Mouse (Mus musculus) megakaryocyte progenitor cell, adult 5-6 weeks (primary cell): Measurements from ENCODE around the gene H3f3a. TPM values are rescaled to one million over a fixed set of nuclear protein-coding genes. Genes with fewer than 3 reads are reported as not detected.

Source experiments
- ATAC-seq: replicated peaks from 2 replicates; pipeline ENCODE4 v1.8.0; 2016; ENCODE audit warnings: mild to moderate bottlenecking, moderate TSS enrichment, inconsistent platforms; ENCODE audit not compliant: poor library complexity
- total RNA-seq, 2 experiments: library from RNA; stranded (forward) in 1 of 2; stranded (reverse) in 1 of 2; fragments of 157-497, 149-512 nt in 1 of 2; fragments of 200-1000 nt in 1 of 2; gene quantifications; 2 replicates each; pipeline versions ENCODE4 v1.2.3 to v1.2.4; 2015 to 2017

H3f3a gene
- total RNA-seq, 2 experiments from 2014 or later: 1,724 to 1,870 TPM

- peak; percentile 74 for ATAC-seq
Measured at GRCm38 (mm10) chr1:180763828-180764227, 49.9 kb downstream of the H3f3a start.

DNA sequence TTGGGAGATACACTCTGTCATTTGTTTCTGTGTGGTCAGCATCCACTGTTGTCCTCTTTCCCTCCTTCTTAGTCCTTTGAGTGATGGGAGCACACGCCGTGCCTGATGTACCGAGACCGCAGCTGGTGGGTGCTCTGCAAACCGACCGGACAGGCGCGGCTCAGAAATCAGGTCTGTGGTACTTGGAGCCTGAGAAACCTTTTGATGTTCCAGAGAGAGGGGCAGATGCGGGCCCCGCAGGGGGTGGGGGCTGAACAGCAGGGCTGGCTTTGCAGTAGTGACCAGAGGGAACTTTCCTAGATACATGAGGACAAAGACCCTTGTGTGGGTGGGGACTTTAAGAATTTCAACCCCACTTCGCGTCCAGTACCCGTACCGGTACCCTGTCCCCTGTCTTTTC lies 50.4 kb downstream of the H3f3a start:
- no peak for ATAC-seq

- peak; percentile 45 for ATAC-seq
Measured at GRCm38 (mm10) chr1:180762679-180763078, 51.1 kb downstream of the H3f3a start.

DNA sequence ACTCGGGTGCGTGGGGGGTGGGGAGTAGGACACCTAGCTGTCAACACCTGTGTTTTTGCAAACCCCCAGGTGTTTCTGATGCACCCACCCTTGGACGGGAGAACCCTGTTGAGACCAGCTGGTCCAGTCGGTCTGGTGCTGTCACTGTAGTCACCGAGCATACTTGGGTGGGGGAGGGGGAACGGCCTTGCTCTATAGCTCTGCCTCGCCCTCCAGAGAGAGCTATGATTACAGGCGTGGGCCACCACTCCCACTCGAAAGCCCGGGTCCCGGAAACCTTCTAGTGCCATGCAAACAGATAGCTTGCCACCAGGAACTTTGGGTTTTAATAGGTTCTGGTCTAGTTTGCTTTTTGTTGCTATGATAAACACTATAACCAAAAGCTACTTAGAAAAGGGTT lies 51.6 kb downstream of the H3f3a start:
- ATAC-seq: no peak

DNA sequence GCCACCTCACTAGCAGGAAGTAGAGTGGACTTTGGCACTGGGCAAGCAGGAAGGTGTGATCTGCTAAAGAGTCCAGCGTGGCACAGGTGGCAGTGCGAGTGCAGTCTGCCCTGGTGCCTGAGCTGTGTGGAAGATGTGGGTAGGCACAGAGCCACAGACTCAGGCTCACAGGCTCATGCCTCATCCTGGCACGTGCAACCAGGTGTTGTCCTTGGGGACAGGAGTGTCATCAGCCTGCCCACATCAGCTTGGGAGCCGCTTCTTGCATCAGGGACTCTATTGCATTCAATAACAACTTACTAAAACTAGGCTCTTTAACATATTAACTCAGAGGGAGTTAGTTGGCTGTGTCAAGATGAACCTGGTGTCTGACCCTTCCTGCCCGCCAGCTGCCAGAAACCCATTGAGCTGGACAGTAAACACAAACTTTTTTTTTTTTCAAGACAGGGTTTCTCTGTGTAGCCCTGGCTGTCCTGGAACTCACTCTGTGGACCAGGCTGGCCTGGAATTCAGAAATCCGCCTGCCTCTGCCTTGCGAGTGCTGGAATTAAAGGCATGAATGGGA lies 55.7 kb downstream of the H3f3a start:
- ATAC-seq: no peak

DNA sequence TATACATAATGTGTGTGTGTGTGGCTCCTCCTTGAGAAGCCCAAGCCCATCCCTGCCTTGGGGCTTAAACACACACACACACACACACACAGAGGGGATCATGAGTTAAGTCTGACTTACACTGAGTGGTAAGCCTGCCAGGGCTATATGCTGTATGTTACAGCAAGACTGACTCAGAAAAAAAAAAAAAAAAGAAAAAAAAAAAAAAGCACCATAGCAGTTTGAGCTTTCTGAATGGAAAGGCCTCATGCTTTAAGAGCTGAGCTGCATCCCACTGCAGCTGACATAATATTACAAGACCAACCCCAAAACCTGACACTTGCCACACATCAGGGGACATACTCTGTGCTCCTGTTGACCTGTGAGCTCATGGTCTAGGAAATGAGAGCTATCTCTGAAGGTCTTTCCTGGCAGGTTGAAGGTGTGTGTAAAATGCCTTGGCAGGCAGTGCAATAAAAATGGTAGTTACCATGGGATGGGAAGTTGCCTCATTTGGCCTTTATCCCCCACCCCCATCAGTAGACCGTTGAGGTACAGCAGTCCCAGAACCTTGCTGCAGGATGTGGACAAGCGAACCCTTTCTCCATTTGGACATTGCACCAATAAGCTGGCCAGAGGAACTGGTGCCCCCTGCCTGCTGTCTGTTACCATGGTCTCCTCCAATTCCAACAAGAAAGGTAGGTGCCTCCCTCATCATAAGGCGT lies 56.3 kb downstream of the H3f3a start:
- peak; percentile 56 for ATAC-seq

DNA sequence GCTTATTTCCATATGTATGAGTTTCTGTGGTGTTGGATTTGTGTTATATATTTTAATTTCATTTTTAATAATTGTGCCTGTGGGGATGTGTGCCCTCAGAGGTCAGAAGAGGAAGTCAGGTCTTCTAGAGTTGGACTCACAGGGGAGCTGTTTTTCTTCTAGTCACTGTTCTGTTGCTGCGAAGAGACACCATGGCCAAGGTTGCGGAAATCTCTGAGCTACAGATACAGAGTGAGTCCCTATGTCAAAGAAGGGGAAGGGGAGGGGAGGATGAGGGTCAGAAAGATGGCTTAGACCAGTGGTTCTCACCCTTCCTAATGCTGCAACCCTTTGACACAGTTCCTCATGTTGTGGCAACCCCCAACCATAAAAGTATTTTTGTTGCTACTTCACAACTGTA lies 57.0 kb downstream of the H3f3a start:
- 0 out of 2 replicates have a peak, but pooled peaks have one; percentile 18 for ATAC-seq

- ATAC-seq: no peak
Measured at GRCm38 (mm10) chr1:180754376-180754775, 59.4 kb downstream of the H3f3a start.

- ATAC-seq: no peak
Measured at GRCm38 (mm10) chr1:180752115-180752514, 61.6 kb downstream of the H3f3a start.

Other genes starting within 250 kb of the H3f3a start
- 70.0 and 71.1 TPM in 2 replicates for gene Parp1, start 245.0 kb downstream of the H3f3a start, total RNA-seq (2015)
- 194 and 197 TPM in 2 replicates for gene Parp1, start 245.0 kb downstream of the H3f3a start, total RNA-seq (2017)
- gene Lin9, start 172.8 kb downstream of the H3f3a start, total RNA-seq (2015): 26.6 and 31.1 TPM in 2 replicates
- 31.4 and 41.9 TPM in 2 replicates for gene Lin9, start 172.8 kb downstream of the H3f3a start, total RNA-seq (2017)
- gene Mixl1, start 116.9 kb downstream of the H3f3a start, total RNA-seq (2015): not detected in 2 replicates
- gene Mixl1, start 116.9 kb downstream of the H3f3a start, total RNA-seq (2017): not detected in 2 replicates
- gene Acbd3, start 87.9 kb downstream of the H3f3a start, total RNA-seq (2015): 23.9 and 27.3 TPM in 2 replicates
- gene Acbd3, start 87.9 kb downstream of the H3f3a start, total RNA-seq (2017): 43.0 and 46.5 TPM in 2 replicates
- gene Sde2, start 37.2 kb upstream of the H3f3a start, total RNA-seq (2015): 17.6 and 21.3 TPM in 2 replicates
- 29.9 and 33.6 TPM in 2 replicates for gene Sde2, start 37.2 kb upstream of the H3f3a start, total RNA-seq (2017)
- gene Lefty2, start 79.2 kb upstream of the H3f3a start, total RNA-seq (2015): not detected in 2 replicates
- not detected in 2 replicates for gene Lefty2, start 79.2 kb upstream of the H3f3a start, total RNA-seq (2017)
- gene Pycr2, start 90.3 kb upstream of the H3f3a start, total RNA-seq (2015): 27.2 and 28.8 TPM in 2 replicates
- gene Pycr2, start 90.3 kb upstream of the H3f3a start, total RNA-seq (2017): 22.4 and 26.3 TPM in 2 replicates
- gene Lefty1, start 121.1 kb upstream of the H3f3a start, total RNA-seq (2015): 0.90 and 1.7 TPM in 2 replicates
- gene Lefty1, start 121.1 kb upstream of the H3f3a start, total RNA-seq (2017): 0.27 TPM in 1 of 2 replicates, not detected in the other
- gene Tmem63a, start 128.4 kb upstream of the H3f3a start, total RNA-seq (2015): 15.0 and 15.6 TPM in 2 replicates
- 16.5 and 16.8 TPM in 2 replicates for gene Tmem63a, start 128.4 kb upstream of the H3f3a start, total RNA-seq (2017)
- gene Ephx1, start 207.0 kb upstream of the H3f3a start, total RNA-seq (2015): 0.68 and 2.0 TPM in 2 replicates
- 0.88 and 1.1 TPM in 2 replicates for gene Ephx1, start 207.0 kb upstream of the H3f3a start, total RNA-seq (2017)
- gene 9130409I23Rik, start 237.3 kb upstream of the H3f3a start, total RNA-seq (2015): not detected in 2 replicates
- gene 9130409I23Rik, start 237.3 kb upstream of the H3f3a start, total RNA-seq (2017): not detected in 2 replicates